Mouse (Mus musculus) retina, embryonic 14.5 days (tissue): ENCODE data around the gene Kif27.

ENCODE experiments used
- DNase-seq: peaks from one replicate; pipeline ENCODE4 v3.0.0-alpha.2; 2015; ENCODE audit warnings: low spot score

Gene Kif27

GRCm38 (mm10) chr13:58276256-58276655 lies 82.7 kb downstream of the Kif27 start:
- no peak for DNase-seq

GRCm38 (mm10) chr13:58275599-58275998 lies 83.3 kb downstream of the Kif27 start, which contains the start of gene Gkap1:
Gkap1 (minus strand) TSS chr13:58275699.
- DNase-seq = no peak

- no peak for DNase-seq
These were observed 83.8 kb downstream of the Kif27 start for GRCm38 (mm10) chr13:58275076-58275475.

GRCm38 (mm10) chr13:58274259-58274991 lies 84.5 kb downstream of the Kif27 start:
- DNase-seq = peak; percentile 85

DNA sequence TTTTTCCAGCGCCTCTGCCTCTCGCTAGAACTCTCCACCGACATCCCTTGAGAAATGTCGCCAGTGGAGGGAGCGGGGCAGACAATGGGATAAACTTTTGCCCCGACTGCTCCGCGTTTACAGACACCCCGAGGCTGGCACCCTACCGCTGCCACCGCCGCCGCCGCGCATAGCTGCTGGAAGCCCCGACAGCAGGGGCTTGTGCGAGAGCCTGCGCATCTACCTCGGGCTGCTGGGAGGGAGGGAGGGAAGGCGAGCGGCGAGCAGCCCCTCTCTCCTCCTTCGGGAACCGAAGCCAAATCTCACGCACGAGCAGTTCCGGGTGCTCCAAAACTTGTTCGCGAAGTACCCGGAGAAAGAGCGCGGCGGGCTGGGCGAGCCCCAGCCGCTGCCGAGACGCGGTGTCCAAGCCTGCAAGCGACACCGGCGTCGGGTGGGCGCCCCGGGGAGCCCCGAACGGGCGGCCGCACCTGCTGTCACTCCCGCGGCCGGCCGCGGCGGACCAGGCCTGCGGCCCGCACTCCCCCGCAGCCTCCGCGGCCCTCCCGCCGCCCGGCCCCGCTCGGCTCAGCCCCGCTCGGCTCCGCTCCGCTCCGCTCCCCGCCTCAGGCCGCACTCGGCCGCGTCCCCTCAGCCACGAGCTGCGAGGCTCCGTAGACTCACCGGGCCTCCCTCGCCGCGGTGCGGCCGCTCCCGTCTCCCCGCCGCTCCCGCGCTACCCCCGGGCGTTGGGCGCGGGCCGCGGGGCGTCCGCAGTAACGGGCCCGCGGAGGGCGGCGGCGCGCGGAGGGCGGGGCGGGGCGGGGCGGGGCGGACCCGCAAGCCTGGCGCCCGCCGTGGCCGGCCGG lies 85.3 kb downstream of the Kif27 start:
- DNase-seq = peak; percentile 62

DNA sequence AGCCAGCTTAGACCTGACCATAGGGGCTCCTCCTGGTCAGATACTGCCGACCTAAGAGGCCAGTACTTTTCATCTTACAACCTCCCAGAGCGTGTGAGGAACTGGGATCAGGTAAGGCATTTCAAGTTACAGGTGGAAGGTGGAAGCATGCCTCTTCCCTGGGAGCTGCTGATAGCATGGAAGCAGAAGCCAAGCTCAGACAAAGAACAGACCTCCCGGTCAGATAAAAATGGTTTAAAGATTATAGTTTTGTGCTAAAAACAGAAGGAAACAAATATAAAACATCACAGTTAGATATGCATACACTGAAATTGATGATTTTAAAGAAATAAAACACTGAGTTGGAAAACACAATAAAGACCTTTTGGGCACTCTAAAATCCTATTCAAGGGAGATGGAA lies 92.1 kb downstream of the Kif27 start:
- DNase-seq = no peak

- DNase-seq = no peak
These were observed 95.4 kb downstream of the Kif27 start for GRCm38 (mm10) chr13:58263546-58263945.

GRCm38 (mm10) chr13:58261674-58262073 lies 97.2 kb downstream of the Kif27 start:
- DNase-seq = no peak

GRCm38 (mm10) chr13:58253268-58253667 lies 105.7 kb downstream of the Kif27 start:
- no peak for DNase-seq

GRCm38 (mm10) chr13:58248957-58249356 lies 110.0 kb downstream of the Kif27 start:
- no peak for DNase-seq
